Mouse (Mus musculus): ENCODE results near the gene Tor3a. TPM values are rescaled to one million over a fixed set of nuclear protein-coding genes. Genes with fewer than 3 reads are reported as not detected.
"Not testable (repeated sequence)": the region's sequence is repeated elsewhere in the genome, so short reads cannot be mapped to it uniquely, and the experiment has no call there.

Gene Tor3a
- polyA plus RNA-seq, 1 experiment from 2014 or later, result 3.5 TPM

GRCm38 (mm10) chr1:156667141-156667926, 6.8 kb downstream of the Tor3a start:
- Histone ChIP-seq H3K36me3 (replicated peaks) (no peaks in the 10 kb centered on the region), H3K4me1 (peaks cover 24% of the 10 kb centered on the region), H3K9me3 (no peaks in the 10 kb centered on the region), H3K27me3 (replicated peaks; ENCODE audit: low read depth, poor library complexity, severe bottlenecking) (no peaks in the 10 kb centered on the region; the same call in 1 of the 2 replicates), H3K27ac (replicated peaks) (no peak overlapping the region), H3K4me3 (no peak overlapping the region)
- WGBS, result 89% methylated on average over 23 of the region's 23 CpGs
- DNase-seq (ENCODE audit: low spot score), result no peak

GRCm38 (mm10) chr1:156665777-156666176, 8.4 kb downstream of the Tor3a start:
- Histone ChIP-seq H3K9me3 (no peaks in the 10 kb centered on the region), H3K36me3 (replicated peaks) (peaks cover 6% of the 10 kb centered on the region; the same call in 1 of the 2 replicates), H3K27me3 (replicated peaks; ENCODE audit: low read depth, poor library complexity, severe bottlenecking) (no peaks in the 10 kb centered on the region), H3K4me1 (peaks cover 24% of the 10 kb centered on the region), H3K27ac (replicated peaks) (no peak overlapping the region), H3K4me3 (no peak overlapping the region)
- WGBS, result 89% methylated on average over 8 of the region's 8 CpGs
- DNase-seq (ENCODE audit: low spot score), result no peak

GRCm38 (mm10) chr1:156660660-156661236, 13.4 kb downstream of the Tor3a start:
- not testable (repeated sequence) for H3K36me3 ChIP-seq (replicated peaks); H3K9me3 ChIP-seq; H3K27ac ChIP-seq (replicated peaks); H3K4me3 ChIP-seq; DNase-seq (ENCODE audit: low spot score); H3K4me1 ChIP-seq; H3K27me3 ChIP-seq (replicated peaks; ENCODE audit: low read depth, poor library complexity, severe bottlenecking)
- 74% methylated on average over 21 of the region's 21 CpGs for WGBS

- 81% methylated on average over 13 of the region's 13 CpGs for WGBS
- no peaks in the 10 kb centered on the region for H3K27me3 ChIP-seq (replicated peaks; ENCODE audit: low read depth, poor library complexity, severe bottlenecking)
- peaks cover 4% of the 10 kb centered on the region for H3K4me1 ChIP-seq
- no peaks in the 10 kb centered on the region for H3K9me3 ChIP-seq
- H3K27ac ChIP-seq (replicated peaks), result no peak overlapping the region
- peaks cover 8% of the 10 kb centered on the region; the same call in 1 of the 2 replicates for H3K36me3 ChIP-seq (replicated peaks)
- H3K4me3 ChIP-seq, result no peak overlapping the region
- no peak for DNase-seq (ENCODE audit: low spot score)
Measured at GRCm38 (mm10) chr1:156659906-156660659, 14.1 kb downstream of the Tor3a start.

GRCm38 (mm10) chr1:156658676-156659075, 15.5 kb downstream of the Tor3a start:
- DNase-seq (ENCODE audit: low spot score), result no peak
- Histone ChIP-seq H3K4me3 (no peak overlapping the region), H3K9me3 (no peaks in the 10 kb centered on the region), H3K27me3 (replicated peaks; ENCODE audit: low read depth, poor library complexity, severe bottlenecking) (no peaks in the 10 kb centered on the region), H3K4me1 (peaks cover 15% of the 10 kb centered on the region), H3K36me3 (replicated peaks) (peaks cover 8% of the 10 kb centered on the region; the same call in 1 of the 2 replicates), H3K27ac (replicated peaks) (no peak overlapping the region)
- 88% methylated on average over 5 of the region's 5 CpGs for WGBS

- no peak for DNase-seq (ENCODE audit: low spot score)
Measured at GRCm38 (mm10) chr1:156657523-156657922, 16.6 kb downstream of the Tor3a start.

GRCm38 (mm10) chr1:156654735-156655530, 19.2 kb downstream of the Tor3a start:
- no peak overlapping the region for H3K27ac ChIP-seq (replicated peaks)

More at GRCm38 (mm10) chr1:156657523-156657922, 16.6 kb downstream of the Tor3a start:
- no peak overlapping the region for H3K27ac ChIP-seq (replicated peaks)
- peaks cover 15% of the 10 kb centered on the region for H3K4me1 ChIP-seq
- no peaks in the 10 kb centered on the region for H3K27me3 ChIP-seq (replicated peaks; ENCODE audit: low read depth, poor library complexity, severe bottlenecking)
- no peak overlapping the region for H3K4me3 ChIP-seq
- WGBS, result 86% methylated on average over 4 of the region's 4 CpGs
- no peaks in the 10 kb centered on the region for H3K9me3 ChIP-seq
- peaks cover 8% of the 10 kb centered on the region; the same call in 1 of the 2 replicates for H3K36me3 ChIP-seq (replicated peaks)

GRCm38 (mm10) chr1:156652189-156652822, 21.9 kb downstream of the Tor3a start:
- H3K9me3 ChIP-seq, result no peaks in the 10 kb centered on the region
- H3K27ac ChIP-seq (replicated peaks), result no peak overlapping the region
- peaks cover 15% of the 10 kb centered on the region for H3K4me1 ChIP-seq
- H3K36me3 ChIP-seq (replicated peaks), result peaks cover 21% of the 10 kb centered on the region
- no peak overlapping the region for H3K4me3 ChIP-seq
- no peak for DNase-seq (ENCODE audit: low spot score)
- no peaks in the 10 kb centered on the region for H3K27me3 ChIP-seq (replicated peaks; ENCODE audit: low read depth, poor library complexity, severe bottlenecking)
- WGBS, result 67% methylated on average over 6 of the region's 6 CpGs

More at GRCm38 (mm10) chr1:156654735-156655530, 19.2 kb downstream of the Tor3a start:
- H3K36me3 ChIP-seq (replicated peaks), result 0 out of 2 replicates have a peak, but pooled peaks cover 8% of the 10 kb centered on the region
- no peaks in the 10 kb centered on the region for H3K27me3 ChIP-seq (replicated peaks; ENCODE audit: low read depth, poor library complexity, severe bottlenecking)
- 65% methylated on average over 13 of the region's 13 CpGs for WGBS
- H3K4me3 ChIP-seq, result no peak overlapping the region
- H3K9me3 ChIP-seq, result no peaks in the 10 kb centered on the region
- H3K4me1 ChIP-seq, result peaks cover 15% of the 10 kb centered on the region
- no peak for DNase-seq (ENCODE audit: low spot score)

GRCm38 (mm10) chr1:156650631-156651030, 23.5 kb downstream of the Tor3a start:
- Histone ChIP-seq H3K27me3 (replicated peaks; ENCODE audit: low read depth, poor library complexity, severe bottlenecking) (no peaks in the 10 kb centered on the region), H3K27ac (replicated peaks) (no peak overlapping the region), H3K4me3 (no peak overlapping the region), H3K36me3 (replicated peaks) (peaks cover 20% of the 10 kb centered on the region), H3K9me3 (no peaks in the 10 kb centered on the region), H3K4me1 (peaks cover 15% of the 10 kb centered on the region)
- DNase-seq (ENCODE audit: low spot score), result no peak
- 86% methylated on average over 9 of the region's 9 CpGs for WGBS

GRCm38 (mm10) chr1:156648705-156649104, 25.5 kb downstream of the Tor3a start:
- DNase-seq (ENCODE audit: low spot score), result no peak
- no peaks in the 10 kb centered on the region for H3K9me3 ChIP-seq
- H3K4me1 ChIP-seq, result peaks cover 10% of the 10 kb centered on the region
- peaks cover 21% of the 10 kb centered on the region for H3K36me3 ChIP-seq (replicated peaks)
- H3K4me3 ChIP-seq, result no peak overlapping the region
- no peak overlapping the region for H3K27ac ChIP-seq (replicated peaks)
- WGBS, result 47% methylated on average over 2 of the region's 2 CpGs
- no peaks in the 10 kb centered on the region for H3K27me3 ChIP-seq (replicated peaks; ENCODE audit: low read depth, poor library complexity, severe bottlenecking)

GRCm38 (mm10) chr1:156645971-156646370, 28.2 kb downstream of the Tor3a start:
- Histone ChIP-seq H3K27me3 (replicated peaks; ENCODE audit: low read depth, poor library complexity, severe bottlenecking) (no peaks in the 10 kb centered on the region), H3K9me3 (no peaks in the 10 kb centered on the region), H3K27ac (replicated peaks) (no peak overlapping the region), H3K36me3 (replicated peaks) (peaks cover 48% of the 10 kb centered on the region), H3K4me1 (peaks cover 26% of the 10 kb centered on the region), H3K4me3 (no peak overlapping the region)
- no peak for DNase-seq (ENCODE audit: low spot score)
- WGBS, result 85% methylated on average over 4 of the region's 4 CpGs

Measured in embryonic facial prominence, embryonic 10.5 days (tissue).